Mouse (Mus musculus) lung, embryonic 14.5 days (tissue): ENCODE data around the gene Camta1. TPM values are rescaled to one million over a fixed set of nuclear protein-coding genes. Genes with fewer than 3 reads are reported as not detected.
A peak's percentile ranks its signal among the peaks of the same experiment; 100 is the strongest.

Experiments
- ATAC-seq: fragments of 200-750 bp; cut with Nextera tagmentation; 2 replicates; pipeline ENCODE4 v1.8.0; 2017; ENCODE audit warnings: mild to moderate bottlenecking, moderate TSS enrichment, moderate library complexity; ENCODE audit not compliant: insufficient read depth
- DNase-seq: peaks from one replicate; pipeline ENCODE4 v3.0.0-alpha.2; 2015
- H3K27ac ChIP-seq: fragments of 300-500 bp; sonication (generic); 2 replicates; pipeline ENCODE4 v1.5.1; 2014; ENCODE audit warnings: low read depth, mild to moderate bottlenecking, moderate library complexity
- H3K27me3 ChIP-seq: fragments of 300-500 bp; sonication (generic); 2 replicates; pipeline ENCODE4 v1.6.1; 2014; ENCODE audit warnings: low read length, control low read depth; ENCODE audit not compliant: insufficient read depth
- H3K36me3 ChIP-seq: fragments of 300-500 bp; sonication (generic); 2 replicates; pipeline ENCODE4 v1.6.1; 2014; ENCODE audit warnings: control low read depth; ENCODE audit not compliant: insufficient read depth
- H3K4me1 ChIP-seq: fragments of 300-500 bp; sonication (generic); 2 replicates; pipeline ENCODE4 v1.6.1; 2014; ENCODE audit warnings: antibody characterized with exemption, control low read depth; ENCODE audit not compliant: insufficient read depth
- H3K4me2 ChIP-seq: fragments of 300-500 bp; sonication (generic); 2 replicates; pipeline ENCODE4 v1.6.1; 2014; ENCODE audit warnings: mild to moderate bottlenecking
- H3K4me3 ChIP-seq: fragments of 300-500 bp; sonication (generic); 2 replicates; pipeline ENCODE4 v1.5.1; 2014; ENCODE audit warnings: low read depth, low read length
- H3K9ac ChIP-seq: fragments of 300-500 bp; sonication (generic); 2 replicates; pipeline ENCODE4 v1.6.1; 2014
- H3K9me3 ChIP-seq: fragments of 300-500 bp; sonication (generic); 2 replicates; pipeline ENCODE4 v1.6.1; 2016; ENCODE audit warnings: low read depth, low read length, control low read depth
- CTCF ChIP-seq: IDR thresholded peaks from 2 replicates; pipeline ENCODE4 v1.5.1; 2016; ENCODE audit warnings: antibody characterized with exemption, low read depth
- WGBS: fragments of 180-500 bp; shearing (Covaris S2); extraction: QIAGEN DNeasy Blood & Tissue Kit; methylation state at CpG from one replicate; pipeline ENCODE4 v1.1.7; 2014; 5-methylcytosine and 5-hydroxymethylcytosine counted together
- polyA plus RNA-seq: library from polyadenylated mRNA; unstranded; fragments of >200 nt; fragmentation: Nextera tagmentation; extraction: Ambion mirVana; gene quantifications from 2 replicates; pipeline ENCODE4 v1.2.1, GENCODE M21; 2014

Camta1 gene
- polyA plus RNA-seq, 1 experiment from 2014 or later, result 87.5 TPM

GRCm38 (mm10) chr4:151245068-151245797, 616.4 kb downstream of the Camta1 start:
- no peaks in the 10 kb centered on the region for H3K4me1 ChIP-seq
- H3K27ac ChIP-seq, result no peak overlapping the region
- no peak overlapping the region for H3K9ac ChIP-seq
- H3K4me3 ChIP-seq, result no peak overlapping the region
- no peak for TF ChIP-seq CTCF
- H3K36me3 ChIP-seq, result no peaks in the 10 kb centered on the region
- no peak overlapping the region for H3K4me2 ChIP-seq
- DNase-seq (peak; percentile 67), ATAC-seq (0 out of 2 replicates have a peak, but pooled peaks have one; percentile 44)
- no peaks in the 10 kb centered on the region for H3K9me3 ChIP-seq
- H3K27me3 ChIP-seq, result no peaks in the 10 kb centered on the region
- WGBS, result 49% methylated on average over 7 of the region's 7 CpGs

DNA sequence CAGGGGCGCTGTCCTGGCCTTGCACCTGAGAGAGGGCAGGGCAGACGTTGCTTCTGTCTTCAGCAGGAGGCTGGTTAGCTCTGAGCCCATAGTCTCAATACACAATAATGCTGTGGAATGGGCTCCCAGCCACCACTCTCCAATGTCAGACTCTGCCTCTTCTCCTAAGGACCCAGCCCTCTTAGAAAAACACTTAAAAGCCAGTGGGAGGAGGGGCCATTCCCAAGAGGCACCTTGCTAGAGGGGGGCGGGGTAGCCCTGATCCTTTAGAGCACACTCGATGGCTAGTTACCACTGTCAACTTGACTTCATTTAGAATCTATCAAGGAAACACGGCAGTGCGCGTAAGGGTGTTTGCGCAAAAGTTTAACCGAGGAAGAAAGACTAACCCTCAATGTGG, 618.2 kb downstream of the Camta1 start:
- H3K9ac ChIP-seq, result no peak overlapping the region
- H3K4me1 ChIP-seq, result no peaks in the 10 kb centered on the region
- H3K4me3 ChIP-seq, result no peak overlapping the region
- H3K36me3 ChIP-seq, result no peaks in the 10 kb centered on the region
- no peak for ATAC-seq
- H3K9me3 ChIP-seq, result no peaks in the 10 kb centered on the region
- peak; percentile 27 for DNase-seq
- WGBS, result 37% methylated on average over 9 of the region's 9 CpGs
- H3K27me3 ChIP-seq, result no peaks in the 10 kb centered on the region
- no peak for TF ChIP-seq CTCF
- no peak overlapping the region for H3K4me2 ChIP-seq
- H3K27ac ChIP-seq, result no peak overlapping the region

GRCm38 (mm10) chr4:151242751-151243150, 618.9 kb downstream of the Camta1 start:
- no peaks in the 10 kb centered on the region for H3K36me3 ChIP-seq
- no peaks in the 10 kb centered on the region for H3K9me3 ChIP-seq
- ATAC-seq, result no peak
- H3K4me1 ChIP-seq, result no peaks in the 10 kb centered on the region
- no peaks in the 10 kb centered on the region for H3K27me3 ChIP-seq
- H3K4me2 ChIP-seq, result no peak overlapping the region
- no peak overlapping the region for H3K4me3 ChIP-seq
- TF ChIP-seq CTCF, result no peak
- no peak for DNase-seq
- H3K27ac ChIP-seq, result no peak overlapping the region
- 28% methylated on average over 12 of the region's 12 CpGs for WGBS
- H3K9ac ChIP-seq, result no peak overlapping the region

- H3K4me3 ChIP-seq, result no peak overlapping the region
- peak; percentile 39 for TF ChIP-seq CTCF
- no peaks in the 10 kb centered on the region for H3K9me3 ChIP-seq
- 77% methylated on average over 5 of the region's 5 CpGs for WGBS
- H3K27ac ChIP-seq, result no peak overlapping the region
- no peaks in the 10 kb centered on the region for H3K27me3 ChIP-seq
- no peaks in the 10 kb centered on the region for H3K36me3 ChIP-seq
- no peaks in the 10 kb centered on the region for H3K4me1 ChIP-seq
- DNase-seq, result no peak
- H3K4me2 ChIP-seq, result no peak overlapping the region
- ATAC-seq, result no peak
- H3K9ac ChIP-seq, result no peak overlapping the region
Observed at GRCm38 (mm10) chr4:151240465-151240864, 621.2 kb downstream of the Camta1 start.

GRCm38 (mm10) chr4:151238970-151239684, 622.5 kb downstream of the Camta1 start:
- H3K4me2 ChIP-seq, result no peak overlapping the region
- no peaks in the 10 kb centered on the region for H3K4me1 ChIP-seq
- no peak overlapping the region for H3K4me3 ChIP-seq
- TF ChIP-seq CTCF, result no peak; the same call in 1 of the 2 replicates
- H3K9ac ChIP-seq, result no peak overlapping the region
- H3K27ac ChIP-seq, result no peak overlapping the region
- no peaks in the 10 kb centered on the region for H3K36me3 ChIP-seq
- DNase-seq, result no peak
- no peaks in the 10 kb centered on the region for H3K9me3 ChIP-seq
- WGBS, result 75% methylated on average over 19 of the region's 19 CpGs
- no peak for ATAC-seq
- no peaks in the 10 kb centered on the region for H3K27me3 ChIP-seq

DNA sequence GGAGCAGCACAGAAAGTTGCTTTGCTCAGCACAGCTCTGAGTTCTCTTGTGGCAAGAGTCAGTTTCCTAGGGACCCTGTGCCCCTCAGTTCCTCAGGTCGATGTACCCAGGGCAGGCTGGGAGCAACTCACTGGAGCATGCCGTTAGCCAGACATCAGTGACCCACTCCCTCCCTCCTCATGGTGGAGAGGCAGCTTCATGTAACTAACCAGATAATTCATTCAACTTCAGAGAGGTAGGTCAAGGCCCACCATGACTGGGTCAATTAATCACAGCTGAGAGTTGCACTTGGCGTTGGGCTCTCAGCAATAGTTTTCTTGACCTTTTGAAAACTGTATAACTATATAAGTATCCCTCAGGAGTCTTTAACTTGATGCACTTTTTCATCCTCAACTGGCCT, 624.2 kb downstream of the Camta1 start:
- Histone ChIP-seq H3K4me2 (no peak overlapping the region), H3K4me1 (no peaks in the 10 kb centered on the region), H3K36me3 (no peaks in the 10 kb centered on the region), H3K27ac (no peak overlapping the region), H3K9ac (no peak overlapping the region), H3K4me3 (no peak overlapping the region), H3K9me3 (no peaks in the 10 kb centered on the region), H3K27me3 (no peaks in the 10 kb centered on the region)
- WGBS, result 50% methylated on average over 3 of the region's 3 CpGs
- ATAC-seq (no peak), DNase-seq (no peak)
- TF ChIP-seq CTCF, result no peak

DNA sequence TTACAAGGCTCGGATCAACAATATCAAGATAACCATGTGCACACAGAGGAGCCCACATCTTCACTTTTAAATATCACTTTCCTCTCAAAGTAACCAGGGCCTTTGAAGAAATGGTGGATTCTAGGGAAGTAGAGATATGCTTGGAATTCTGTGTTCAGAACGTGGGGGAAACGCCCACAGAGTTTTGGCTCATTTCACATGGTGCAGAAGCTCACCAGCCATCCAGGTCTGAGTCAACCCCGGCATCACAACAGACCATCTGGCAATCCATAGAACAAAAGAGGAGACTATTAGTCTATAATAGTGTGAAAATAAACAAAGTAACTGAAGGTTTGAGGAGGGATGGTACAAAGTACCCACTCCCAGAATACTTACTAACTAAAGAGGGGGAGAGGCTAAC, 626.7 kb downstream of the Camta1 start:
- Histone ChIP-seq H3K4me2 (no peak overlapping the region), H3K9me3 (no peaks in the 10 kb centered on the region), H3K9ac (no peak overlapping the region), H3K27me3 (no peaks in the 10 kb centered on the region), H3K27ac (no peak overlapping the region), H3K4me3 (no peak overlapping the region), H3K36me3 (no peaks in the 10 kb centered on the region), H3K4me1 (no peaks in the 10 kb centered on the region)
- TF ChIP-seq CTCF, result no peak
- ATAC-seq (no peak), DNase-seq (no peak)
- WGBS, result 60% methylated on average over 4 of the region's 4 CpGs
